Mouse (Mus musculus): ENCODE results near the gene Pmf1. TPM values are rescaled to one million over a fixed set of nuclear protein-coding genes. Genes with fewer than 3 reads are reported as not detected.

Pmf1 gene
- polyA plus RNA-seq, 2 experiments = 99.9 to 109 TPM

DNA sequence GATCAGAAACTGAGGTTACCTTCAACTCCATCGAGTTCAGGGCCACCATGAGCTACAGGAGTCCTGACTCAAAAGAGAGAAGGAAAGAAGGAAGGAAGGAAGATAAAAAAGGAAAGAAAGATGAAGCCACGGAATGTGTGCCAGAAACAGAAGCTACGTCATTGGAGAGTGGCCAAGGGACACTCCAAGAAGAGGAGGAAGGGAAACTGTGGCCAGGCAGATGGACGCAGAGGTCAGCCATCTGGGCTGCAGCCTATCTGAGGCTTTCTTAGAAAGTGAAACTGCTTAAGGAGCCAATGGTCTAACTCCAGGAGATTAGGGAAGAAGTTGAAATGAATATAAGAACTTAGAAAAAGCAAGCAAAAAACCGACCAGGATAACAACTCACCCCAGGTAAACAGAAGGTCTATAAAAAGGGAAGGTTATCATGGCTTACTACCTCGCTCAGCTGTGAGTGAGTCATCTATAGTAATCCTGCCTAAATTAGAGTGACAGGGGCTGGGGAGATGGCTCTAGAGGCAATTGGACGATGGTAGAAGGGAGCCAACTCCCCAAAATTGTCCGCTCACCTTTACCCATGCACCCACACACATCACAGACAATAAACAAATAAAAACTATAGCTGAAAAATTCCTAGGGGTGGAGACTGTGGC is 36.5 kb upstream of the Pmf1 start:
- no peaks in the 10 kb centered on the region for H3K9me3 ChIP-seq (ENCODE audit: control insufficient read depth, low read length)
- DNase-seq (ENCODE audit: low spot score) (no peak), ATAC-seq (ENCODE audit: low FRiP score, low read depth) (no peak)
- peaks cover 8% of the 10 kb centered on the region; the same call in 1 of the 2 replicates for H3K4me1 ChIP-seq (ENCODE audit: control insufficient read depth, insufficient read depth, low read length)
- no peak overlapping the region for H3K9ac ChIP-seq (ENCODE audit: low read depth, low read length, severe bottlenecking)
- H3K27ac ChIP-seq (replicated peaks; ENCODE audit: low read depth, low read length) = no peak overlapping the region
- no peak overlapping the region for H3K4me2 ChIP-seq (replicated peaks; ENCODE audit: low read depth, low read length, severe bottlenecking)
- 0 out of 2 replicates have a peak, but pooled peaks cover 3% of the 10 kb centered on the region for H3K36me3 ChIP-seq (ENCODE audit: control insufficient read depth, insufficient read depth, low read length)
- no peak for TF ChIP-seq POLR2A (IDR thresholded peaks at IDR 0.05; ENCODE audit: borderline replicate concordance, extremely low read depth, insufficient read depth, insufficient read length)
- H3K27me3 ChIP-seq (ENCODE audit: control insufficient read depth, insufficient read depth, low read length) = no peaks in the 10 kb centered on the region
- WGBS = 75% methylated on average over 8 of the region's 8 CpGs
- no peak overlapping the region for H3K4me3 ChIP-seq (replicated peaks; ENCODE audit: low read length)

DNA sequence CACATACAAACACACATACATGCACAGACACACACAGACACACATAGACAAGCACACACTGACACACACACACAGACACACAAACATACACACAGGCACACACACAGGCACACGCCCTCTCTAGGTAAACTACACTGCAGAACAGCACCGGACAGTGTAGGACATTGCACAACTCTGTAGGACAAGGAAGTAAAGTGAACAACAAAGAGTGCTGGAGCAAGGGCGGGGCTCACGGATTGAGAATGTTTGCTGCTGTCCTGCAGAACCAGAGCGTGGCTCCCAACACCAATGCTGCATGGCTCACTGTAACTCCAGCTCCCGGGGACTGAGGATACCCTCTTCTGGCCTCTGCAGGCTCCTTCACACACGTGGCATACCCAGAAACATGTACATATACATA is 32.8 kb upstream of the Pmf1 start:
- DNase-seq (ENCODE audit: low spot score) (no peak), ATAC-seq (ENCODE audit: low FRiP score, low read depth) (no peak)
- no peak overlapping the region for H3K9ac ChIP-seq (ENCODE audit: low read depth, low read length, severe bottlenecking)
- no peak overlapping the region for H3K4me2 ChIP-seq (replicated peaks; ENCODE audit: low read depth, low read length, severe bottlenecking)
- no peaks in the 10 kb centered on the region for H3K9me3 ChIP-seq (ENCODE audit: control insufficient read depth, low read length)
- peaks cover 4% of the 10 kb centered on the region for H3K4me1 ChIP-seq (ENCODE audit: control insufficient read depth, insufficient read depth, low read length)
- no peaks in the 10 kb centered on the region for H3K27me3 ChIP-seq (ENCODE audit: control insufficient read depth, insufficient read depth, low read length)
- H3K4me3 ChIP-seq (replicated peaks; ENCODE audit: low read length) = no peak overlapping the region
- no peak for TF ChIP-seq POLR2A (IDR thresholded peaks at IDR 0.05; ENCODE audit: borderline replicate concordance, extremely low read depth, insufficient read depth, insufficient read length)
- 74% methylated on average over 7 of the region's 7 CpGs for WGBS
- H3K36me3 ChIP-seq (ENCODE audit: control insufficient read depth, insufficient read depth, low read length) = 0 out of 2 replicates have a peak, but pooled peaks cover 3% of the 10 kb centered on the region
- no peak overlapping the region for H3K27ac ChIP-seq (replicated peaks; ENCODE audit: low read depth, low read length)

DNA sequence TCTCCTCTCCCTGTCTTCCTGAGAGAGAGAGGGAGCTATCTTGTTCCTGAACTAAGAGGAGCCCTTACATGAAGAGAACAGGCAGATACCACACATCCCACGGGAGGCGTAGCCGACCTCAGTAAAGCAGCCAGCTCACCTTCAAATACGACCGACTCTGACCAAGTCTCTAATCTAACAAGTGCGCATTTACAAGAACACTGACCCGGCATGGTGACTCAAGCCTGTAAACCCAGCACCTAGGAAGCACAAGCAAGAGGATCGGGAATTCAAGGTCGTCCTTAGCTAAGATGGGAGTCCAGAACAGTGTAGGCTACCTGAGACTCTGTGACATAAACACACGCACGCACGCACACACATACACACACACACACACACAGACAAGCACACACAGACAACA is 32.4 kb upstream of the Pmf1 start:
- 0 out of 2 replicates have a peak, but pooled peaks cover 3% of the 10 kb centered on the region for H3K36me3 ChIP-seq (ENCODE audit: control insufficient read depth, insufficient read depth, low read length)

DNA sequence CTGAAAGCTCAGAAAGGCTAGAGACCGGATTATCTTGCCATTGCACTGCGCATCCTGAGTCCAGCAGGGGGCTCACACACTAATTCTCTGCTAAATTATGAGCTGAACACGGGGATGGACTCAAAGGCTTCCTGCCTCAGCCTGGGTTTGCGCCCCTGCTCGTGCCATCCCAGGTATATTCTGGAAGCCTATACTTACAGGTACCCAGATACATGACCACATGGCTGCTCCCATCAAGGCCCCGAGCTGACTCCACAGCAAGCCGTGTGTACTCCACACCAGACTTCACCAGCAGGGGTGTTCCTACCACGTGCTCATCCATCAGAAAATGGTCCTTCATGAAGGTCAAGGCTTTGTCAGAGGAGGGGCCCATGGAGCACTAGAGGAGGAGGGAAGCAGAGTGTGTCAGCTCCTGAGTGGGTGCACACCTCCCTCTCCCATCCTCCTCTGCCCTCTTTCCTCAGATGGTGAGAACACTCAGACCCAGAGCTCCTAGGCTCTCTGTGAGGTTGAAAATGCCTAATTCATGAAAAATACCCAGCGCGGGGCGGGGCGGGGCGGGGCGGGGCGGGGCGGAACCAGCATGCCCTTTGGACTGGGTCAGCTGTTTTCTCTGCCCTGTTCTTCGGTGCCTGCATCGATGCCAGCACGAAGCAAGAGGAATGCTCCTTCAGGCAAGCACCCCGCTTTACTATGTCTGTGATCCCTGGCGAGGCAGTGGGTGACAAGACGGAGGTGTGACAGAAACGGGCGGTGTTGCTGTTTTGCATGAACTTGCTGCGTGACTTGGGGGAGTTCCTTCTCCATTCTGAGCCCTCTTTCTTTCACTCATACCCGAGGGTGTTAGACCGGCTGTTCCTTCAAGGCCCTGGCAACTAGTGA is 30.6 kb upstream of the Pmf1 start:
- DNase-seq (ENCODE audit: low spot score) = peak; percentile 49

More for the DNA sequence above, 32.4 kb upstream of the Pmf1 start:
- DNase-seq (ENCODE audit: low spot score) = no peak
- Histone ChIP-seq H3K4me3 (replicated peaks; ENCODE audit: low read length) (no peak overlapping the region), H3K4me2 (replicated peaks; ENCODE audit: low read depth, low read length, severe bottlenecking) (no peak overlapping the region), H3K9me3 (ENCODE audit: control insufficient read depth, low read length) (no peaks in the 10 kb centered on the region), H3K27ac (replicated peaks; ENCODE audit: low read depth, low read length) (no peak overlapping the region), H3K4me1 (ENCODE audit: control insufficient read depth, insufficient read depth, low read length) (peaks cover 4% of the 10 kb centered on the region), H3K27me3 (ENCODE audit: control insufficient read depth, insufficient read depth, low read length) (no peaks in the 10 kb centered on the region), H3K9ac (ENCODE audit: low read depth, low read length, severe bottlenecking) (no peak overlapping the region)
- TF ChIP-seq POLR2A (IDR thresholded peaks at IDR 0.05; ENCODE audit: borderline replicate concordance, extremely low read depth, insufficient read depth, insufficient read length) = no peak
- no peak for ATAC-seq (ENCODE audit: low FRiP score, low read depth)
- WGBS = 72% methylated on average over 12 of the region's 12 CpGs

DNA sequence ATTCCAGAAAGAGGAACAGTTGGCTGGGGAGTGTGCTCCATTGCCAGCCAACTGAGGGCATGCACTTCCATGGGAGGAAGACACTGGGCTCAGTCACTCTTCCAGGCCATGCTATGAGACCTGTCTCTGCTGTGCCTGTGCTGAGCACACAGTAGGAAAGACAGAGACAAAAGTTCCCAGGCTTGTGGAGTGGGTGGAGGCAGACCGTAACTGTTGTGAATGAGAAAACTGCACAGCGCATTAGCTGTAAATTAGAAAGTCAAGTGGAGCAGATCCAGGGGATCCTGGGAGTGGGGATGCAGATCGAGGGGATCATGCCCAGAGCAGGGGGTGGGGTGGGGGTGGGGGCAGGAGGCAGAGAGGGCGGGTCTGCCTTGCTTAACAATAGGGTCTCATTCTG is 29.5 kb upstream of the Pmf1 start:
- 62% methylated on average over 3 of the region's 4 CpGs for WGBS
- H3K36me3 ChIP-seq (ENCODE audit: control insufficient read depth, insufficient read depth, low read length) = peaks cover 3% of the 10 kb centered on the region; the same call in 1 of the 2 replicates
- no peak overlapping the region for H3K4me3 ChIP-seq (replicated peaks; ENCODE audit: low read length)
- H3K27ac ChIP-seq (replicated peaks; ENCODE audit: low read depth, low read length) = no peak overlapping the region
- DNase-seq (ENCODE audit: low spot score) (no peak), ATAC-seq (ENCODE audit: low FRiP score, low read depth) (no peak)
- H3K9me3 ChIP-seq (ENCODE audit: control insufficient read depth, low read length) = no peaks in the 10 kb centered on the region
- no peaks in the 10 kb centered on the region for H3K27me3 ChIP-seq (ENCODE audit: control insufficient read depth, insufficient read depth, low read length)
- H3K9ac ChIP-seq (ENCODE audit: low read depth, low read length, severe bottlenecking) = no peak overlapping the region
- peaks cover 9% of the 10 kb centered on the region for H3K4me1 ChIP-seq (ENCODE audit: control insufficient read depth, insufficient read depth, low read length)
- no peak for TF ChIP-seq POLR2A (IDR thresholded peaks at IDR 0.05; ENCODE audit: borderline replicate concordance, extremely low read depth, insufficient read depth, insufficient read length)
- no peak overlapping the region for H3K4me2 ChIP-seq (replicated peaks; ENCODE audit: low read depth, low read length, severe bottlenecking)

More for the DNA sequence above, 30.6 kb upstream of the Pmf1 start:
- Histone ChIP-seq H3K4me3 (replicated peaks; ENCODE audit: low read length) (no peak overlapping the region), H3K4me1 (ENCODE audit: control insufficient read depth, insufficient read depth, low read length) (peaks cover 9% of the 10 kb centered on the region), H3K27ac (replicated peaks; ENCODE audit: low read depth, low read length) (no peak overlapping the region), H3K36me3 (ENCODE audit: control insufficient read depth, insufficient read depth, low read length) (0 out of 2 replicates have a peak, but pooled peaks cover 3% of the 10 kb centered on the region), H3K4me2 (replicated peaks; ENCODE audit: low read depth, low read length, severe bottlenecking) (peak overlapping the region; percentile 18; the same call in 1 of the 2 replicates), H3K9me3 (ENCODE audit: control insufficient read depth, low read length) (no peaks in the 10 kb centered on the region), H3K27me3 (ENCODE audit: control insufficient read depth, insufficient read depth, low read length) (no peaks in the 10 kb centered on the region), H3K9ac (ENCODE audit: low read depth, low read length, severe bottlenecking) (0 out of 2 replicates have a peak overlapping the region, but pooled peaks have one; percentile 31)
- no peak for ATAC-seq (ENCODE audit: low FRiP score, low read depth)
- whole genome bisulfite sequencing = 21% methylated on average over 27 of the region's 27 CpGs
- no peak for TF ChIP-seq POLR2A (IDR thresholded peaks at IDR 0.05; ENCODE audit: borderline replicate concordance, extremely low read depth, insufficient read depth, insufficient read length)

All from limb, embryonic 14.5 days (tissue).